Mouse (Mus musculus): ENCODE data around the gene Zic3. TPM values are rescaled to one million over a fixed set of nuclear protein-coding genes. Genes with fewer than 3 reads are reported as not detected.

Zic3 gene
- total RNA-seq (2021) = not detected

DNA sequence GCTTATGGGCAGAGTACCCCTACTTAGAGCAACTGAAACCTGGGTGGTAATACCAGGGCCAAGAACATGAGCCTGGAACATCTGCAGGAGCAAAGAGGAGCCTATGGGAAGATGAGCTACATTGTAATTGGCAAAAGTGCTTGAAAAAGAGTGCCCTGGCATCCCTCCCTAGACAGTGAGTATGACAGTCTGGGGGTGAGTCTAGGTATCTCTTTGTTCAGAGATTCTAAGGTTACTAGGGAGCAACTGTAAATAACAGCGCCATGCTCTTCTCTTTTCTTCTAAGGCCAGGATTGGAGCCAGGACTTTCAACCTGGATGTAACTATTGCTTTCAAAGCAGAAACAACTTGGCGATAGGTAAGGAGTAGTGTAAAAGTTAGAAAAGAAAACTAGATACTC lies at the start of gene Zic3:
Zic3 (plus strand) TSS at position 301 of the 400 bp plus-strand sequence.
- intact Hi-C loops (cut with DNase I) = no loop called here
- no peak for DNase-seq (ENCODE audit: low spot score)

DNA sequence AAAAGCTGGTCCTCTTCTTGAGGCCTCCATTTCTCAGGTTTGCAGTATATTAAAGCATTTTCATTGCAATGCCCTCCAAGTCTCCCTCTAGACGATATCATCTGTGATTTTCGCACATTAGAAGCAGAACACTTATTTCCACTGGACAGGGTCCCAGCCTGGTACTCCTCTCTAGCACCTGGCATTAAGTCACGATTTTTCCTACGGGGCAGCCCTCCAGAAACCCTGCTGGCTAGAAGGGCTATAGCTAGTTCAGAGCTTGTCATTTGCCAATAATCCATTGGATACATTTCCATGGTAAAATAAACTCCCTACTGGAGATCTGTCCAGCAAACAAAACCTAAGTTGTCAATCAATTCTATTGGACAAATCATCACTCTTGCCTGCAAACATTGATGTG lies 40.1 kb upstream of the Zic3 start:
- intact Hi-C loops (cut with DNase I) = no loop called here
- DNase-seq (ENCODE audit: low spot score) = no peak

DNA sequence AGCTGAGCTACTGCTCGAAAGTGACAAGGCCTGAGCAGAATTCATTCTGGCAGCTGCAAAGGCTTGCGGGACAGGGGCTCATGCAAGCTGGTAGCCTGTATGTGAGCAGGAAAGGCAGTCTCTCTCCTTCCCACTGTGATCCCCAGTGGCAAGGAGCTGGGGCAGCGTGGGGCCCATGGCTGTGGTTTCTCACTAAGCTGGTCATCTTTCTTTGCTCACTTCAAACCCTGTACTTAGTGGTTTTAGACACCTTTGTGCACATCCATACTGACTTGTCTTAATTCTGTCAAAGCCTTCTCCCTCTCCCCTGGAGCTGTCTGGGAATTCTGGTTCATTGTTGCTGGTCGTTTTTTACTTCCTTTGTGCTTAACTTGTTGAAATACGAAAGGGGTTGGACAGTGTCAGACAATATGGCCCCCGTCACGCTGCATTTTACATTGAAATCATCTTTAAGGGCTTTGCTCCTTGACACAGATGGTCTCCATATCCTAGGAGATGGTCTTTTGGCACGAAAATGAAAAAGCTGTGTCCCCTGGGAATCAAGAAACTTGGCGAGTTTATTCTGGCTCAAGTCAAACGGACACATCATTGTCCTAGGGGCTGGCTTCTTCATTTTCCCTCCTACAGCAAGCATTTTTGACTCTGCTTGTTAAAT lies 34.9 kb upstream of the Zic3 start:
- intact Hi-C loops (cut with DNase I) = no loop called here
- no peak for DNase-seq (ENCODE audit: low spot score)

DNA sequence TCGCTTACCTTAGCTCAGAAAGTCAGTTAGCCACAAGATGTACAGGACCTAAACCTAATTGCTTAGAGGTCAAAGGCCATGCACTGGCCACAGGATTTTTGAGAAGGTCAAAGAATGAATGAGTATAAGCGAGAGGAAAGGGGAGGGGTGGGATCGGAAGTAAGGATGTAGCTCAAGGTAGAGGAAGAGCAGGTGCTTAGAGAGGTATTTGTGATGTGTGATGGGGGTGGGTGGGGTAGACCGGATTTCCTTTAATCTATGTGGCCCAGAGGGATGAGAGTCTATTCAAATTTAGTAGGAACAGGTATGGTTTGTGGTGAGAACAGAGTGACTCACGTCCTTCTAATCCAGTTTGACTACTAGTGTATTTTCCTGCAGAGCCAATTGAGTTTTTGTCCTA lies 9.1 kb upstream of the Zic3 start:
- DNase-seq (ENCODE audit: low spot score) = no peak
- intact Hi-C loops (cut with DNase I) = no loop called here

DNA sequence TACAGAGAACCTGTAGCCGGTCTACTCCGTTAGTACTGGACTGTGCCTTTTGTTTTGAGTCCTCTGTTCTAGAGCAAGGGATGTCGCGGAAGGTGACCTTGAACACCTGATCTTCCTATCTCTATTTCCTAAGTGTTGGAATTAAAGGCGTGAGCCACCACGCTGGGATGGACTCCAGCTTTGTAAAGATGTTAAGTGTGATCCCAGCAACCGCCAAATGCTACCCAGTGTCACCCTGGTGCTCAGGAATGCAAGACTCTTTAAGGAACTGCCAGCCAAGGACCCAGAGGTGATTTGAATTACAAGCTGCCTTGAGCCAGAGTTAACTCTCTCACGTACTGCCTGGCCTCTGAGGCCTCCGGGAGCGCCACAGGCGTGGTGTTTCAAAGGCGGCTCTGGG lies 8.4 kb upstream of the Zic3 start:
- DNase-seq (ENCODE audit: low spot score) = no peak
- intact Hi-C loops (cut with DNase I) = no loop called here

DNA sequence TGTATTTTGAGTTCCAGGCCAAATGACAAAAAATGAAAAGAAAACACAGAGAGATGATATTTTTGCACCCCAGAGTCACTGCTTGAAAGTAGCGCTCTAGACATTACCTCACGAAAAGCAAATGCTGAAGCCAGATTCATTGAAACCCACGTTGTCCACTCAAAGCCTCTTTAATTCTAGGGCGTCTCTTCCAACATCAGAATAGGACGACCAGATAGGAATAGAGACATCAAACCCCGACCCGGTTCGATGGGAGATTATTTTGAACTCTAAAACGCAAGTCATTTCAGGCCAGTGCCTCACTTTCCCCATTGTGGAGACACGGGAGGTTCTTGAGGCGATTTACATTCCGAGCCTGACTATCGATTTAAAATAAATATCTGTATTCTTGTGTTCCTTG lies 7.7 kb upstream of the Zic3 start:
- no peak for DNase-seq (ENCODE audit: low spot score)
- intact Hi-C loops (cut with DNase I) = no loop called here

DNA sequence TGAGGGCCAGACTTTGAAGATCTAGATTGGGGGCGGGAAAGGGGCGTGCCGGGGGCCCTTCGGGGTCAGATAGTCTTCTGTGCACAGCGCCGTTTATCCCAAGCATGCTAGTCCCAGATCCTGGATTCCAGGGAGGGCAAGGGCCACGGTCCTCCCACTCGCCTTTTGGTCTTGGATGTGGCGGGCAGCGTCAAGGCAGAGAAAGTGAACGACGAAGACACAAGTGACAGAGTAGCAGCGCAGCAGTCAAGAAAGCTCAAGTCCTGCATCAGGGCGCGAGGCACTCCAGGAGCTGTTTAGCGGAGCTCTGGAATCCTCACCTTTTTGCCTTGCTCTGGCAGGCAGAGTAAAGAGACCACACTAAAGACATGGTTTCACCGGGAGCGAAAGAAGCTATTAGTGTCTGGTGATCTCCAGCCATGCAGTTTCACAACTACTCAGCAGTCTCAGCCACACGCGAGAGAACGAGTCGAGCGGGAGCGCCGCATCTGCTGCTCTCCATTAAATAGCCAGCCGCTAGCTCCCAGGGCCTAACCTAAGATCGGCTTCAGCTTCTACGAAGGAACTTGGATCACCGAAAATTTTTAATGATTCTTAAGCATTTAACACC lies 7.1 kb upstream of the Zic3 start:
- DNase-seq (ENCODE audit: low spot score) = no peak
- intact Hi-C loops (cut with DNase I) = no loop called here

DNA sequence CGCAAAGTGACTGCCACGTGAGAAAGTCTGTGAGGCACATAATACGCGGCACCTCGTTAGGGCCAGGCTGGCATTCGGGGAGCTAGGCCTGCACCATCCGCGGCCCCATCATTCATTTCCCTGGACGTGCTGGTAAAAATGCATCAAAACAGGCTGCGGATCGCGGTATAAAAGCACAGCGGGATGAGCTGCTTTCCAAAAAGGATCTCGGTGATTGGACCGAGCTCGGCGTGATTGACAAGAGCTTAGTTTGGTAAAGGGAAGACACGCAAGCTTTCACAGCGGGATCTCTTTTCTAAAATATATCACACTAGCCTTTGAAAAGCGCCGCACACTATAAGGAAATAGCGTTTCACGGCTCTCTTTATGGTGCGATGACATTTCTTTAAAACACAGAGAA lies 3.8 kb upstream of the Zic3 start:
- intact Hi-C loops (cut with DNase I) = no loop called here
- DNase-seq (ENCODE audit: low spot score) = no peak

DNA sequence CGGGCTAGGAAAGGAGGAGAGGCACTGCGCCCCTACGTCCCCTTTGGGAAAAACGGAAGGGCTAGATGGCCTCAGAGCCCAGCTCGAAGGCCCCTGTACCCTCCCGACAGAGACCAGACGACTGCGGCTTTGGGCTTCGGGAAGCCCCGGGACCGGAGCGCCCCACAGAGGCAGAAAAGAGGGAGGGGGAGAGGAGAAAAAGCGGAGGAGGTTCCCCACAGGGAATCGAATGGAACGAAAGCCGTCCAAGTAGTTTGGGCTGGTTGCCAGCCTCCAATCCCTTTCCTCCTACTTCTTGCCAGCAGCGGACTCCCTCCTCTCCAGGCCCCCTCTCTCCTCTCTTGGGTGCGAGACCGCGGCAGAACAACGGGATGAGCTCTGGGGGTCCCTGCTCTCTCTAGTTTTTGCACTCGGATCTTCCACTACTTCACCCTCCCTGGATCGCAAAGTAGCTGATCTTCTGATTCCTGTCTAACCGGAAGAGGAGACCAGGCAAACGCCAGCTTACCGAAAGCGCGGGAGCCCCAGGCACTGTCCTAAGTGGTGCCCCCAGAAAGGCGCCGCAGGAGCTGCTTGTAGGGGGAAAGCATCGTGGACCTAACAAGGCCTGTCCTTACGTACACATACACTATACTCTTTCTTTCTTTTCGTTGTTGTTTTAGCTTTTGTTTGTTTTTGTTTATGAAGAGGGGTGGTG lies 3.1 kb upstream of the Zic3 start:
- intact Hi-C loops (cut with DNase I) = no loop called here
- no peak for DNase-seq (ENCODE audit: low spot score)

DNA sequence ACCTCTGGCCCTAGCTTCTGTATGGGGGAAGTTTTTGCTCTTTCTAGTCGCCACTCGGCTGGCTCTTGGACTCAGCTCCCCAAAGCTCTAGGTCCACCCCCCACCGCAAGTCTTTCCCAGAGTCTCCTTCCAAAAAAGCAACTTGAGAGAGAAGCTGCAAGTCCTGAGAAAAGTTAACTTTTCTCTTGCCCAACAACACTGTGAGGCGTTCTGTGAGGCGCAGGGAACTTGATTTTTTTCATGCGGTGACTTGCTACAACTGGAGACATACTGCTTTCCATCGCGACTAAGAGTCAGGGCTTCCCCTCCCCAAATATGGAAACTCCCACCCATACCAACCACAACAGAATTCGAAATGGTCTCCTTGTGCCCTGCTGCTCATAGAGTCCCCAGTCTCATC lies 5.1 kb downstream of the Zic3 start:
- intact Hi-C loops (cut with DNase I) = loop anchor here (5.0 kb wide), 1 partner anchor 105 kb away; no protein-coding TSS in a partner anchor
- DNase-seq (ENCODE audit: low spot score) = no peak

DNA sequence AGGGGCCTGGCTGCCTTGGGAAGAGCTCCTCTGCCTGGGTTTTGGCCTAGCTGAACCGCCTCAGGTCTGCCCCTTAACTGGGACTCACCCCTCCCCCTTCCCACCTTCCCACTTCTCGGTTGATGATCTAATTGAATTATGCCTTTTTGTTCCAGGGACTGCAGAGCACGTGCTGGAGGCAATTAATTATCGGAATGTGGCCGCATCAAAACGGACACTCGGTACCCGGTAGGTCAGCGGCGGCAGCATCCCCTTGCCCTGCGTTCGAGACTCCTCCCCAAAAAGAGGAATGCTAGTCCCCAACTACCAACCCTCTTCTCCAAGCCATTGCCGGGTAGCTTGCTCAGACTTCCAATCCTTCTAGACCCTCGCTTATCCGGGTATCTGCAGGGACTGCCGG lies 5.6 kb downstream of the Zic3 start:
- intact Hi-C loops (cut with DNase I) = loop anchor here (5.0 kb wide), 1 partner anchor 106 kb away; no protein-coding TSS in a partner anchor

DNA sequence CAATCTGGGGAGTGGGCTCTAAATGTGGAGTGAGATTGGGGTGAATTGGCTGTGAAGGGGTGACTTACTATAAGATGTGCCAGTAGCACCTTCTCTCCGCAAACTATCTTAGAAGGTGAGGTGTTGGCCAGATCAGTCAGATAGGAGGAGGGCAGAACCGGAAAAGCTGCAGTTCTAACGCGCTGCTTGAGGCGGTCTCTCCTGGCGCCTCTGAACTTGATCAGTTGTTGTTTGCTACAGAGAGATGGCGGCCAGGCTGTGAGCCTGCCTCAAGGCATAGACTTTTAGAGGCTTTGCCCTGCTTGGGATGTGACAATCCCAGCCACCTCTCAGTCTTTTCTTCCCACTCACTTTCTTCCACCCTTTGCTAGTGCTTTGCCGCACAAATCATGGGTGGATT lies 6.4 kb downstream of the Zic3 start:
- intact Hi-C loops (cut with DNase I) = loop anchor here (5.0 kb wide), 1 partner anchor 107 kb away; no protein-coding TSS in a partner anchor
- DNase-seq (ENCODE audit: low spot score) = no peak

More for the DNA sequence above, 5.6 kb downstream of the Zic3 start:
- DNase-seq (ENCODE audit: low spot score) = no peak

DNA sequence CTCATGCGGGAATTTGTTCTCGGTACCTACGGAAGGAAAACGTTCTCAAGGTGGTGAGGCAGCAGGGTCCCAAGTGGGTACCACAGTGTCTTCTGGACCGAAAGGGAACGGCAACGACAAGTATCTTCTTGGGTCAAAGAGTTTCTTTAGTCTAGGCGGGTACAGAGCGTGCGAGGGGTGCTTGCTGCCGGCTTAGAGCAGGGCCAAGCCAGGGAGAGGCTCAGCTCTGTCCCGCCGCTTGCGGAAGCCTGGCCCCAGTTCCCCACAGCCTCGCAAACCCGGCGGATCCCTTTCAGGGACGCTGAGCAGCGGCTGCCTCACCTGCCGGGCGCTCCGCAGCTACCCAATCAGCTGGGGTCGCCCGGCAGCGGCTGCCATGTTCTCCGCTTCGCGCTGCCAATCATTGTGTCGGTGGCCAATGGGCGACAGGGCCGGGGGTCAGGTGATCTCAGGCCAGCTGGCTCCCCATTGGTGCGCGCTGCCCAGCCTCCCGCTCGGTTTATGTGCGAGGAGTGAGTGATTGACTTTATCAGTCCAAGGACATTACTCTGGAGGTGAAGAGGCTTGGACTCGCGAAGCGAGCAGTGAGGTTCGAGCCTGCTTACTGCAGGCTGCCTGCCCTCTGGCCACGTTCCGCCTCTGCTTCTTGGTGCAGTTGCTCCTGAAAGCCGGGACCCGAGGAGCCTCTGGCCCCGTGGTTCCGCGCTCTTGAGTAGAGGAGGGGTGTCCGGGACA lies 7.8 kb downstream of the Zic3 start:
- no peak for DNase-seq (ENCODE audit: low spot score)
- intact Hi-C loops (cut with DNase I) = no loop called here

DNA sequence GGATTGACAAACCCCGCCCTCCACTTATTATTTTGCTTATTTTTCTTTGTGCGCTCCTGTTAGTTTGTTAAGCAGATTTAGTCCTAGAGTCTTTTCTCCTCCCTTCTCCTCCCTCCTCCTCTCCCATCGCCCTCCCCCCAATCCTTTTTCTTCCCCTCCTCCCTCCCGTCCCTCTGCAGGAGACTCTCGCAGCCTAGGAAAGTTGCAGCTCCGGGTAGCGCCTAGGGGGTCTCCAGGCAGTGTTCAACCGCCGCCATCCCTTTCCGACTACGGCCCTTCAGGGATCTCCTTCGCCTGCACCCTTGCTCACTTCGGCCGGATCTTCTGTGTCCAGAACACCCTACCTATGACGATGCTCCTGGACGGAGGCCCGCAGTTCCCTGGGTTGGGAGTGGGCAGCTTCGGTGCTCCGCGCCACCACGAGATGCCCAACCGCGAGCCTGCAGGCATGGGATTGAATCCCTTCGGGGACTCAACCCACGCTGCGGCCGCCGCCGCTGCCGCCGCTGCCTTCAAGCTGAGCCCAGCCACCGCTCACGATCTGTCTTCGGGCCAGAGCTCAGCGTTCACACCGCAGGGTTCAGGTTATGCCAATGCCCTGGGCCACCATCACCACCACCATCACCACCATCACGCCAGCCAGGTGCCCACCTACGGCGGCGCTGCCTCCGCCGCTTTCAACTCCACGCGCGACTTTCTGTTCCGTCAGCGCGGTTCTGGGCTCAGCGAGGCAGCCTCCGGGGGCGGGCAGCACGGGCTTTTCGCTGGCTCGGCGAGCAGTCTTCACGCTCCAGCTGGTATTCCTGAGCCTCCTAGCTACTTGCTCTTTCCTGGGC lies 8.6 kb downstream of the Zic3 start:
- no peak for DNase-seq (ENCODE audit: low spot score)
- intact Hi-C loops (cut with DNase I) = no loop called here

DNA sequence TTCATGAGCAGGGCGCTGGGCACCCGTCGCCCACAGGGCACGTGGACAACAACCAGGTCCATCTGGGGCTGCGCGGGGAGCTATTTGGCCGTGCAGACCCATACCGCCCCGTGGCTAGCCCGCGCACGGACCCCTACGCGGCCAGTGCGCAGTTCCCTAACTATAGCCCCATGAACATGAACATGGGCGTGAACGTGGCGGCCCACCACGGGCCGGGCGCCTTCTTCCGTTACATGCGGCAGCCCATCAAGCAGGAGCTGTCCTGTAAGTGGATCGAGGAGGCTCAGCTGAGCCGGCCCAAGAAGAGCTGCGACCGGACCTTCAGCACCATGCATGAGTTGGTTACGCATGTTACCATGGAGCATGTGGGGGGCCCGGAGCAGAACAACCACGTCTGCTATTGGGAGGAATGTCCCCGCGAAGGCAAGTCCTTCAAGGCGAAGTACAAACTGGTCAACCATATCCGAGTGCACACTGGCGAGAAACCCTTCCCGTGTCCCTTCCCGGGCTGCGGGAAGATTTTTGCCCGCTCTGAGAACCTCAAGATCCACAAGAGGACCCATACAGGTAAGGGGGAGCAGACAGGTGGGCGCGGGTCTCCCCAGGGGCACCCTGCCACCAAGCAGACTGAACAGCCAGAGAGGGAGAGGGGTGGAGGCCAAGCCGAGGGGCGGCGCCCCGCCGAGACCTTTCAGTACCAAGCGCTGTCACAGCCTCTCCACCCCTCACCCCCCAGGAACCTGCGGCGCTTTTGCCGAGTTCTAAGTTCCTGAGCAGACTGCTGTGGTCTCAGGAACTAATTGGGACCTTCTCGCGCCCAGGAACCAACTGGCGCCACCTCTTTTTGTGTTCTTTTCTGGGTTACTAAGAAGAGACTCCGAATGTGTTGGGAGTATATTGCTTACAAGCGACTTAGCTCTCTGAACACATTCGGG lies 9.4 kb downstream of the Zic3 start:
- intact Hi-C loops (cut with DNase I) = no loop called here
- no peak for DNase-seq (ENCODE audit: low spot score)

DNA sequence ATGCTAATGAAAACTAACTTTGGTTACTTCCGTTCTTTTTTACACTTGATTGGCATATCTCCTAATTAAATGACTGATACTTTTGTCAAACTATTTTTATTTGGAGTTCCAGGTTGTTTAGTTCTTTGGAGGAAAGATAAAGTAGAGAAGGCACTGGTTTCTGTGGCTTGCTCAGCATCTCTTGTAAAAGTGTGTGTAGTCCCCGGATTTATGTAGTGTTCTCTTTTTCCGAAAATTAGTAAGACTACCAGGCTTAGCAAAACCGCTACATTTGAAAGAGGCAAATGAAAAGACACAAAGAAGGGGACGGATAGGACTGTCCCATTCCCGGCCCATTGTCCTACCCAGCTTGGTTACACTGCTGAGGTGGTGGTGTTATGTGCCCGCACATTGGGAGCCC lies 10.1 kb downstream of the Zic3 start:
- DNase-seq (ENCODE audit: low spot score) = no peak
- intact Hi-C loops (cut with DNase I) = no loop called here

DNA sequence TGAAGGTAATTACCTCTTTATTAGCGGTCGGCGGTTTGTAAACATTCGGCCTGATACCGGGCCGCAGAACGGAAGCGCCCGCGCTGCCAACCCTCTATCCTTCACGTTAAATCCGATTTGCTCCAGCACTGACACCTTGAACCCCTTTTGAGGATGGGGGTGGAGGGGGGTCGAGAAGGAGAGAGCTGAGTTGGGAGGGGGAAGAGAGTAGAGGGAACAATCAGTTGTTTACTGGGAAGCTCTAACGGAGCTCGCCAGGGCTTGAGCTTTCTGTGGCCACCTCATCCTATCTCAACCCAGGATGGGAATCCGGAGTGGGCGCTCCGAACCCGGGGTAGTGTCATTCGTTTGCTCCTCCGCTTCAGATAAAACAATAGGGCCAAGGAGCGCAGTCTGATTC lies 11.0 kb downstream of the Zic3 start:
- no peak for DNase-seq (ENCODE audit: low spot score)
- intact Hi-C loops (cut with DNase I) = no loop called here

DNA sequence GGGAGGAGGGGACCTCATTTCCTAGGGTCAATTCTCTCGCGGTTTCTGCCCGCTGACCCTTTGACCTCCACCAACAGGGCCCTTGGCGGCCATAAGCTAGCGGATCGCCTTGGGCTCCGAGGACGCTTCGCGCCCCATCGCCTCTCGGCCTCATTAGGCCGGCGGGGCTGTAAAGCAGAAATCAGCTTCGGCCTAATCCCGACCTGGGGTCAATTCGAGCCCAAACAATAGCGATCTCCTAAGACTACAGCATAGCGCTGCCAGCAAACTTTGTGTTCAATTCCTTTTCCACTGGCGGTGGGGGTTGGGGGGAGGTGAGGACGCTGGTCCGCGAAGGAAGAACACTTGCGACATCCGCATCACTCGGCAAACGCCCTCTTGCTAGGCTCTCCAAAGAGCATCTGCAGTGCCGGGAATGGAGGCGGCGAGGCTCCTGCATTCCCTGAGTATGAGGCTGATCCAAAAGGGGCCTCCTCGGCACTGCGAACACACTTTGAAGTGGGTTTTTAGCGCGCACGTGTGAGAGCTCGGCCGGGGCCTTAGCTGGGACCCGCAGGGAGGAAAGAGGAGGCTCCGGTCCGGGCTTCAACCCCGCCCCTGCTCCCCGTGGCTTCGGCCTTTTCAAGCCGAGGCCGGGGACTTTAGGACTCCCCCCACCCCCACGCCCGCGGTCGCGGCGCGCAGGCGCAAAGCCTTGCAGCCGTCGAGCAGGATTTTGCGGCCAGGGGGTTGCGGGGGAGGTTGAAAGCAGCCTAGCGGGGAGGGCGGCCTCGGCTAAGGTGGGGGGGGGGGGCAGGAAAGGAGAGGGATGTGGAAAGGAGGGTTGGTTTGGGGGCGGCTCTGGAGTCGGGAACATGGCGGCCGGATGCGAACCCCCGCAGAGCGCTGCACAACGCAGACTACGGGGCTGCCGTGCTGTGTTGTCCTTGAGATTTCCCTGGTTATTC lies 15.8 kb downstream of the Zic3 start:
- DNase-seq (ENCODE audit: low spot score) = no peak
- intact Hi-C loops (cut with DNase I) = no loop called here
